Mouse (Mus musculus) embryo, embryonic 11 days (tissue): ENCODE measurements at regions not wholly inside any gene's neighbourhood (a gene's known extent, or its start where the extent isn't known, plus 50 kb on each side); places are given as distances from the start of the nearest gene placed in this dataset.
A peak's percentile ranks its signal among the peaks of the same experiment; 100 is the strongest.

Experiments
- DNase-seq: peaks from one replicate; pipeline ENCODE4 v3.0.0-alpha.2; 2015

DNA sequence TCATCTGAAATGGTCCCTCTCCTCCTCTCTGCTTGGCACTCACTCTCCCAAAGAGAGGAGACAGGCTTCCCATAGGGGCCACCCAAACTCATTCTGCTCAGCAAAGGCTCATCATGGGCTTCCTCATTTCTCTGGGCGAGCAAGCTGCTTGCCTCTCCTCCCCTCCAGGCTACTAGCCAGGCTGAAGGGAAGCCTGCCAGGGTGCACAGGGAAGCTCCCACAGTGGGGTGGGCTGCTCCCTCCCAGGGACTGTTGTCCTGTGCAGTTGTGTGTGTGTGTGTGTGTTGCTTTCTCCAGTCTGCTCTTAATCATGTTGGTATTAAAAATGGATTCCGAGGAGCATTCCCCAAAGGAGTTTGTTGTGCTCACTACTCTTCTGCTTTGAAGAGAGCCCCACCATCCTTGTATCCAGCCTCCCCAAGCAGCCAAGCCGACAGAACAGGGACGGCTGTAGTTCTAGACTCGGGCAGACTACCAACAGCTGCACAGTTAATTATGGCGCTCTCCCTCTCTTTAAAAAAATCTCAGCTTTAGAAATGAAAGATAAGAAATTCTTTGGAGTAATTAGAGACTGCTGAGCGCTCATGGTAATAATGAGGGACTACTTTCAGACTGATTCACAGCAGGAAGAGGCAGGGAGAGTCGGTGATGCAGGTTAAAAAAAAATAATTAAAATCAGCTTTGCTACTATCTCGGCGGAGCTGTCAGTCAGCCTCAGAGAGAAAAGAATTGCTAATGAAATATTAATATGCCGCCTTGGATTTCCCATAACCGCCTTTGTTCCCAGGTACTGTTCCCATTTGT is 417.0 kb downstream of the Cmpk2 start:
- no peak for DNase-seq

DNA sequence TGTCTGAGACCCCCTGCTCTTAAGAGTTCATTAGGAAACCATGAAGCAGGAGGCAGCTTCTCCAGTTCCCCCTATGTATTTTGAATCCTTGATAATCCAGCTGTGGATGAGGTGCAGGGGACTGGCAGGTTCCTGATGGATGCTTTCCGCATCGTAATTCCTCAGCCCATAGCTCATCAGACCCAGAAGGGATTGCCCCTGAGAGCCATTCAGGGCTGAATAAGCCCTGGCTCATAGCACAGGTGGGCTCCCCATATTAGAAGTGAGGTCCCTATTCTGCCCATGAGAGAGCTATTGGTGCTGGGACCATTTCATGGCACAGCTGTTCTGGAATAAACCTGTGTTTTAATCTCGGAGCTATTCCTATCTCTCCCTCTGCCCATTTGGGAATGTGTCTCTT is 416.1 kb downstream of the Cmpk2 start:
- DNase-seq = no peak

DNA sequence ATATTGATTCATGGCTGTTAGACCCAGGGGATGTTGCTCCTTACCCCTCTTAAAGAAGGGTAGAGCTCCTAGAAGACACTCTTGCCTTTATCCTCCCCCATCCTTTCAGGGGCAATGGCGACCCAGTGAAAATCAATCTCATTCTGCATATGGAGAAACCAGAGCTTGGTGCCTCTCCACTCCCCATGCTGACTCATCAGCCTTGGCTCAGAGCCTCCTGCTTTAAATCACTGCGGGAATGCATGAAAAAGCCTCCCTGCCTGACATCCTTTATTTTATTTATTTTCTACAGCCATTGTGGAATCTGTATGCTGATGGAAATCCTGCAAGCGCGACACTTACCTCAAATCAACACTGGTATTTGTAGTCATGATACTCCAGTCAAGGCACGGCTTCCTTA is 415.2 kb downstream of the Cmpk2 start:
- peak; percentile 40 for DNase-seq

DNA sequence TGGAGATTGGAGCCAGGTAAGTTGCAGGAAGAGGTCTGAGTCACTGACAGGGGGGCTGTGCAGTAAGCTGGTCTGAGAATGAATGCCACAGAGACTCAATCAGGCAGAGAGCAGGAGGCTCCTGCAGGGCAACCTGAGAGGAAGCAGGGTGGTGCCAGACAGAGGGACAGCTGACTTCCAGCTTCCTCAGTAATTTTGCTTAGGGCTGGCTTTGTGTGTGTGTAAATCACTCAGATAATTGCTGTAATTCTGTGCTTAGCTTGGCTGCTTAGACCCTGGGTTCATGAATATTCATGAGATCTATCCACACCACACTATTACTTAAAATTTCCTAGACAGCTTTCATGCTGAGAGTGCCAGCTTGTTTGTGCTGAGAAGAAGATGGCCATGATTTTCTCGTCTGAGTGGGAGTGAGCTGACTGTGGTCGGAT is 408.7 kb downstream of the Cmpk2 start:
- peak; percentile 17 for DNase-seq

DNA sequence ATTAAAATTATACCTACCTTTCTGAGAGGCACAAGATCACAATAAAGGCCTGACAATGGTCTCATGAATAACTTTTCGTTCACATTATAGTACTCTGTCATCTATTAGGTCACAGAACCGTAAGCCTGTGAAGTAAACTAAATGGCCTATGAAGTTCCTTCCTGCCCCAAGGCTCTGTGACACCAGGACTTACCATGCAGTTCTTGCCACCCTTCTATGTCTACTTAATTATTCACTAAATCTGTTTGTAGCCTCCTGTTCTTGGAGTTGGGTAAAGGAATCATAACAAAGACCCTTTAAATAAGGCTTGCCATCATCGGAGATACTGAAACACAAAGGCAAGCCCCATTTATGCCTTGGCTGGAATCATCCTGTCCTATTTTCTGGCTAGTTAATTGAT is 408.3 kb downstream of the Cmpk2 start:
- no peak for DNase-seq

DNA sequence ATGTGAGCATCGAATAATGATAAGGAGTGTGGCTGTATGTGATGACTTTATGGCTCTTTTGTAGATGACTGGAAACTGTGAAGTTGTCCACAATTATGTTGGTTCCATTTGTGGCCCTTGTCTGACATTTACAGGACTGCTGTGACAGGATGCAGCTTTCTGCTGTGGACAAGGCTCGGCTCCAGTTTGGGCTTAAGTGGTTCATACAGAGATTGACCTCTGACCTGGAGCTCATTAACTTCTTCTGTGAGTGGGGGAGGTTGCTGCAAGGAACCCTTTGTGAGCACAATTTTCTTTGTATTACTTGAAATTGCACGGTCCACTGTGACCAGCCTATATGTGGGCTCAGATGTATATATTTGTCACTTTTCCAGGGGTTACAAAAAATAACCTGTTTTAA is 403.5 kb downstream of the Cmpk2 start:
- DNase-seq = peak; percentile 80

DNA sequence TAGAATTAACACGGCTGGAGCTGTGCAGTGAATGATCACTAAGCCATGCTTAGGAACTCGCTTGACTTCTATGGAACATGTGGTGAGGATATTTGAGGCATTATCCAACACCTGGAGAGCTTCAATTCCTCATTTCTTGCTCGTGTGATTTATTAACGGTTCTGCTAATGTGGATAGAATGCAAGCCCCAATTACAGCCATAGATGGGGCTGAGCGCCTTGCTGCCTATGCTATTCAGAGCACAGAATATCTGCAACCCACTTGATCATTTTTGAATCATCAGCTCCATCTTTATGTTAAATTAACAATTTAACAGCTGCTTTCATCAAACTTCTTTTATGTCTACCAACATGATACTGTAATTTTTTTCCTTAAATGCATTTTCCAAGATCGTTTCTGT is 398.7 kb downstream of the Cmpk2 start:
- DNase-seq = no peak

DNA sequence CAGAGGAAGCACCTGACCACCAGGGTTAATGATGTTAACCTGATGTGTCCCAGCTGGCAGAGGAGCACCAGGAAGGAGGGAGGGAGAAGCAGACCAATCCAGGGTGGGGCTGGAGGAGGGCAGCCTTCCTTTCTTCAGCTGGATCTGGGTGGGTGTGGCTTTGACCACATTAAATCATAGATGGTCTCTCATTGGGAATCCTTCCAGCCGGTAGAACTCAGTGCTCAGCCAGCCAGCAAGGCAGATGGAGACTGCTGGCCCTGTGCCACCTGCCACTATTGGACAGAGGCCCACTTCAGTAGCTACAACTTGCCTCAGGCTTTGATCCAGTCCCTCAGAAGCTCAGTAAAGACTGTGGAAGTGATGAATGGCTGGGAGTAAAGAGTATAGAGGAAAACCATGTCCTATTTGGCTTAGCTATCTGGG is 386.1 kb downstream of the Cmpk2 start:
- DNase-seq = no peak

DNA sequence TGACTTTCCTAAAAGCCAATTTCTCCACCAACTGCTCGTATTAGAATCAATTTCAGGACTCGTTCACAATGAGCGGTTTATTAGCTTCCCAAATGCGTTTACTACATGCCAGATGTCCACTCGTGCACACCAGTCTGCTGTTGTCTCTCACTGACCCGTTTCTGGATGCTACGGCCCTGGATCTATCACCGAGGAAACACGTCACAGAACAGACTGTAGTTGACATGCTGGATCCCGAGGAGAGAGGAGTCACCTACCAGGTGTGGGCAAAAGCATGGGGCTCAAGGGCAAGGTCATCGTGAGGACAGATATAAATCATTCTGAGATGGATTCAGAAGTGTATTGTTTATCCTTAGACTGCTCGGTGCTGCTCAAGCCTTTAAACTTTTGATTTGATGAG is 375.9 kb downstream of the Cmpk2 start:
- peak; percentile 41 for DNase-seq

DNA sequence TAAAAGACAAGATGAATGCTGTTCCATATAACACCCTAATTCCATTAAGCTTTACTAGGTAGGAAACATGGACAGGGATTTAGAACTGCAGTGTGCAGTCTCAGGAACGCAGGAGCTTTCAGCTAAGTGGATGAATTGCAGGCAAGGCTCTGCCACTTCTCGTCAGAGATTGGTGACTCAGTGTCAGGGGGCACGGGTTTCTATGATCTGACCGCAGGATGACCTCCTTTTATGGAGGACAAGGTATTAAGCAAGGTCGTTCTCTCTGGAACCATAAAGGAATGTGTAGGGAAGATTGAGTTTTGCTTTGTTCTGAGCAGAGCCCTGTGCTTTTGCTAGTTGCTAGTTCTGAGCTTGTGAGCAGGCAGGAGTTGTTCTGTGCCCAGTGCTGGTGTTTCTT is 373.7 kb downstream of the Cmpk2 start:
- DNase-seq = peak; percentile 62

DNA sequence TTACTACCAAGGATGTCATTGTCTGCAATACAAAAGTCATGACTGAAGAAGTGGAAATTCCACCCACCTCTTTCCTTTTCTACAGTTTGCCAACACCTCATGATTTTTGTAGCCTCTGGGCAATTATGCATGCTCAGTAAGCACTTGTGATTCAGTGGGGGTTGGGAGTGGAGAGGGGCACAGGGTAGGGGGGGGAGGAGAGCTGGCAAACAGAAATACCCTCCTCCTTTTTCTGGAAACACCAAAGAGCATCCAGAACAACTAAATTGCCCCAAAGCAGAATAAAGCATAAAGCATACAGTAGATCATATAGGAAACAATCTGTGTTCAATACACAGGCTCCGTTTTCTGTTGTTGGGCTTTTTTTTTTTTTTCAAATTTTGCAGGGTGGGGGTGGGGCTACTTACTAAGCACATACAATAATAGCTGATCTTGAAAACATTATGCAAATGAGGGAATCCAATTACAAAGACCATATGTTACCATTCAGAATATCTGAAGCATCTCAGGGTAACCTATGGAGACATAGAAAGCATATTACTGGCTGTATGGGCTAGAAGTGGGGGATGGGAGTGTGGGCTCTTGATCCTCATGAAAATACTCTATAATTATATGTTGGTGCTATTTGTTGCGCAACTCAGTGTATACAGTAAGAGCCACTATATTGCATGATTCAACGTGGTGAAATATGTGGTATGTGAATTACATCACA is 352.4 kb downstream of the Cmpk2 start:
- DNase-seq = peak; percentile 42

DNA sequence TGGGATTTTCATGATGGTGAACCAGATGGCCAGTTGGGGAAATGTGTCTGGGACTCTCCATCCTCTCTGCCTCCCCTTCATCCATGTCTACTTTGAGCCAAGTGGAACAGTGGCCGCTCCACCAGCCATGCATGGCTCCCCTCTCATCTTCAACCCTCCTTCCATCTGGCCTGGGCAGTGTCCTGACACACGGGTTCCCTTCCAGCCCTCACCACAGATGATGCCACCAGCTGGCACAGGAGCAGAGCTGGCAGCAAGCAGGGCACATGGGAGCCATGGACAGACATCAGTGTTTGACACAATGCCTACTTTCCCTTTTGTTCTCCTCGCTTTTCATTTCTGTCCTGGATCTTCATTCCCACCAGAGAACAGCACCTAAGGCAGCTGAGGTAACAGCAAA is 348.9 kb downstream of the Cmpk2 start:
- no peak for DNase-seq

DNA sequence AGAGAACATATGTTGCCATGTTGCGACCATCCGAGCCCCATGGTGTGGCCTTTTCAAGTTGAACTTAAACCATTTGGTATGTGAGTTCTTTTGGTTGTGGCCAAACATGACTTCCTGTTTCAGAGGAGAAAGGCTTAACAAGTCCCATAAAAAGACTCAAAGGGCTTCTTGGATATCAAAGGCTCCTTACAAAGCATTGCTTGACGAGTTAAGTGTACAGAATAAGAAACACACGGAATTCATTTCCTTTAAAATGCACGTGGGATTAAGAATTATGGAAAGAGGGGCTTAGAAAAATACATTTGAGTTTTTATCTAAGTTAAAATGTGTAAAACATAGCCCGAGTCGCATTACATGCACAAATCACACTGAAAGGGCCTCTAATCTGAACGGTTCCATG is 346.8 kb downstream of the Cmpk2 start:
- DNase-seq = peak; percentile 37

DNA sequence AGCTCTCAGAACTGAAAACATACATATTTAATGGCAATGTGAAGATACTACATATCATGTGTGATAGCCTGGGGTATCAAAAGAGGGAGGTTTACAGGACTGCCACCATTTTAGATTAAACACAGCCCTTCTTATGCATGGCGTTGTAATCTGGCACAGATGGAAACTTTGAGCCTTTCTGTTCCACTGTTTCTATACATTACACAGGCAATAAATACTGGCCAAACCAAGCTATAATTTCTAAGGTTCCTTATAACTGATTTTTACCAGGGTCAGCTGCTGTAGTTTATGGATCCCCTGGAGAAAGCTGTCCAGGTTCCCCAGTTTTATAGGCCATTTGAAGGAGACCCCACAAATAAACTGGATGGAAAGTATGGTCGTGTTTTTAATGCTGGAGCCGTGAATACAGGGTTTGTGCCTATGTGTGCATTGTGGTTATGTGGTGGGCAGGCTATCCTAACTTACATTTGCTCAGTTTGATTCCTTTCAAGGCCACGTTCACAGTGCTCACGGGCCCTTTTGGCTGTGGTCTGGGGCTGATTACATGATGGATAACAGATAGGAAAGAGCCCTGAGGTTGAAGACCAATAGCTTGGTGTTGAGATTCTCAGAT is 341.7 kb downstream of the Cmpk2 start:
- DNase-seq = no peak

DNA sequence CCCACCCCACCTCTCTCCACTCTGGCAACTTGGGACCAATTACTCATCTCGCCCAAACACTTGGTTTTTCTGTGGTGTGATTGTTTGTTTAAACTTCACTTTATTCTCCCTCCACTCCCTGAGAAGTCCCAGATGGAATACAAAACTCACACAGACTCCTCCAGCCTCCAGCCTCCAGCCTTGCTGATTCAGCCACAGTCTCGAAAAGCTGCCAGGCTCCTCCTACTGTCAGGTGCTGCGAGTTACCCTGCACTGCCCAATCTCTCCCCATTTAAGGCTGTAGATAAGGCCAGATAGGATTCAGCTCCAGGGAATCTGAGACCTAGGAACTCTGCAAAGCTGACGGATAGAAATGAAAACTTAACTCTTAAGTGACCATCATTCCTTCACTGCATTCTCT is 340.7 kb downstream of the Cmpk2 start:
- peak; percentile 42 for DNase-seq

DNA sequence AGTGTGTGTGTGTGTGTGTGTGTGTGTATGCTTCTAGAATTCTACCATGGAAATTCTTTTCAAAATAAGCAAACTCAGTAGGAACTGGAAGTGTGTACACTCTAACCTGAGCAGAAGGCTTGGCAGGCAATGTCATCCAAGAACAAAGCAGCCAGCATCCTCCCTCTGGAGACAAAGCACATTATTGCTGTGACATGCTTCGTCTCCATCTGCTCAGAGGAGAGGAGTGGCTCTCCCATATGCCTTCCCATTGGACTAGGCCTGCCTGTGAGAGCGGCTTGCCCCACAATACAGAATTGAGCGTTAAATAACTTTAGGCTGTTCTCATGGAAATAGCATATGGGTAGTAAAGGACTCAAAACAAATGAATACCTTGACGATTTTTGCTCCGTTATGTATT is 333.5 kb downstream of the Cmpk2 start:
- DNase-seq = peak; percentile 34

DNA sequence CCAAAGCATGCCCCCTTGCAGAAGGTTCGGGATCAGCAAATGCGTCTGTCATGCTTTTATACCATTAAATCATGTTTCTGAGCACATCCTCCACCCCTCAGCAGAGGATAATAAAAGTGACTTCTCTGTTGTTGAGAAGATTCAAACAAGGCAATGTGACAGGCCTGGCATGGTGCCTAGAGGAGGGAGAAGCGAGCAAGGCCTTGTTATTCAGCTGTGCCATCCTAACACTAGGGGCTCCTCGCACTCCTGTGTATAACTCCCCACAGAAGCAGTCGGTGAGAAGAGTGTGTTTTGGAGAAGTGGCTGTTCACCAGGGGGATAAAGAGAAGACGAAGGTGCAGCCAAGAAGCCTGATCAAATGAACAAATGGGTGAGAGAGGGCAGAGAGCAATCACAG is 330.3 kb downstream of the Cmpk2 start:
- no peak for DNase-seq

DNA sequence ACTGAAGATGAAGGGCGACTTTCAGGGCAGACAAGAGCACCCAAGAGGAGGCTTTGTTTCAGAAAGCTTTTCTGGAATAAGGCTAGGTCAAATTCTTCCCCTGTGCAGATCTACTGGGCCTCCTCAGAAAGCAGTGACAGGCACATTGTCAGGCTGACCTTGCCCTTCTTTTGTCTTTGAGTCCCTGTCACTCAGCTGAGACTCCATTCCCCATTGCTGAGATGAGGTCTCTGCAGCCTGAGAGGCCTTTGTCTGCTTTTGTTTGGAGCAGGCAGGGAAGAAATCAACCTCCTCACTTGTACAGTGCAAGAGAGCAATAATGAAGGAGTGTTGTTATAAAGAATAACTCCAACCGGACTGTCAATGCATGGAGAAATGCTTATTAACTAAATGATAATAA is 327.4 kb downstream of the Cmpk2 start:
- DNase-seq = peak; percentile 53

DNA sequence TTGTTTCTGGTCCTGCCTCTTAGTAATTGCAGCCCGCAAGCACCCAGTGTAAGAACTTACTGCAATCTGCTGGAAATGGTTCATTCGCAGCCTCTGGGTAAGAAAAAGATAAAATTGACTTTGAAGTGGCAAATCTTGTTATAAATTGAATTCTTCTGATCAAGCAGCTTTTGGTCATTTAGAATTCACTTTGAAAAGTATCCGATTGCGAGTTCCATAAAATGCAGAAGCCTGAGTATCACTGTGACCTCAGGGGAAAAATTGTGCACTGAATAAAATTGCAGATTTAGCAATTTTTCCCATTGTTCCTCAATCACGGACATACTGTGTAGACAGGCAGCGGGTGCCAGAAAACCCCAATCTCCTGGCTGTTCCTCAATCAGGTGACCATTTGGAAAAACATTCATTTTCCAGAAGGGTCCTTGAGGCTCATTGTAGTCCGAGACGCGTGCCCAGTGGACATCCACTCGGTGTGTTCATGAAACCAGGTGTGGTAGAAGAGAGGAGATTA is 320.4 kb downstream of the Cmpk2 start:
- no peak for DNase-seq

DNA sequence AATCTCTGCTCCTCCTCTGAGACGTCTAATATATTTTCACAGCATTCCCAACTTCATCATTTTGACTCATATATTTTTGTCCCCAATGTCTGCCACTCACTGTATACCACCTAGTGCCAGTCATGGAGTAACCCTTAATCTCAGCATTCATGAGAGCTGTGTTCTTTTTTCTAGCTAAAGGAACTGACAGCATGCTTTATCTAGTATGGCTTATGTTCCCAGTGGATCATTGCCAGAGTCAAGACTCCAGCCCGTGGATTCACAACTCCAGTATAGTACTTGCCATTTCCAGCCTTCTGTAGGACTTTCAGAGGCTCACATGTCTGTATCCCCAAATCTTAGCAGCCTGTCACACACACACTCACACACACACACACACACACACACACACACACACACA is 316.5 kb downstream of the Cmpk2 start:
- no peak for DNase-seq

DNA sequence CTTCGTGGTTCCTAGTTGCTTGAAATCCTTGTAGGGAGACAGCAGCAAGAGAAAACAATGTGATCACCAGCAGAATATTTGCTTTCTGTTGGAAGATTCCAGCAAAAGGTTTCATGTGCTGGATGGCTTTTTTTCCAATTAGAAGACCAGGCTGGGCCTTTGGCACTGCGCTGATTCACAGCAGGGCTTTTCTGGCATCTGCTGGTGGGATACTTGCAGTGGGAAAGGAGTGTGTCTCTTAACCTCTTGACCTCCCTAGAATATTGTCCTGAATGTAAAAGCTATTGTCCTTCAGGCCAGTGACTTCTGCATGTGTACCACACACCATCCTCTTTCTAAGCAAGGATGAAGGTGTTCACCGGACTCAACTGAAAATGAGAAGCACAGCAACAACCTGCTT is 315.4 kb downstream of the Cmpk2 start:
- no peak for DNase-seq

DNA sequence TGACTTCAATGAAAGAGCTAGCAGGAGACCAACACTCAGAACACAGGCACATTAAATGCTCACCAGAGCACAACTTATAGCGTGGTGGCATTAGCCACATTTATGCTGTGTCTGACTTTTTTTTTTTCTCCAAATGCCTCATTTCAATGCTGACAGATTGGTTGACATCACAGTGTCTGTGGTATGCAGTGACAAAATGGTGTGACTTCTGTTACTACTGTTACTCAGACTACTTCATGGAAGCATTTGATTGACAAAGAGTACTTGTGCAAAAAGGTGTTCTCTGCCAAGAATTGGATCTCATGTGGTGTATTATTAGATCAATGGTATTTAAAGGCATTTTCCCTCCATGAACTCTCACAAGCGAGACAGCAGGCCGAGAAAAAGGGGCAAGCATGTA is 314.8 kb downstream of the Cmpk2 start:
- DNase-seq = no peak

DNA sequence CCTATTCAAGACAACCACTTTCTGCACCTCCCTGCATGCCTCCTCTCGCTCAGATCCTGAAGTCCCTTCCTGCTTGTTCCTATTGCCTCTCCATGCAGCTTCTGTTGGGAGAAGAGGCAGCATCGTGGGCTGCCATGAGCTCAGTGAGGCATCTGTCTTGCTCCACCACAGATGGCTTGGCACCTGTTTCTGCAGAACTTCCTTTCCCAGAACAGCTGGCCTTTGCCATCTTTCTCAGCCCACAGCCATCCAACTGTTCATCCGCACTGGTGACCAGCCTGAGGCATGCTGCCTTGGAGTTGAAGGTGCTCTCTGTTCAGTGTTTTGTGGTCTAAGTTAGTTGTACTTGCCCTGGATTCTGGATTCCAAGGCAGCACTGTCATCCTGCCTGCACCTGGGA is 312.5 kb downstream of the Cmpk2 start:
- DNase-seq = no peak

DNA sequence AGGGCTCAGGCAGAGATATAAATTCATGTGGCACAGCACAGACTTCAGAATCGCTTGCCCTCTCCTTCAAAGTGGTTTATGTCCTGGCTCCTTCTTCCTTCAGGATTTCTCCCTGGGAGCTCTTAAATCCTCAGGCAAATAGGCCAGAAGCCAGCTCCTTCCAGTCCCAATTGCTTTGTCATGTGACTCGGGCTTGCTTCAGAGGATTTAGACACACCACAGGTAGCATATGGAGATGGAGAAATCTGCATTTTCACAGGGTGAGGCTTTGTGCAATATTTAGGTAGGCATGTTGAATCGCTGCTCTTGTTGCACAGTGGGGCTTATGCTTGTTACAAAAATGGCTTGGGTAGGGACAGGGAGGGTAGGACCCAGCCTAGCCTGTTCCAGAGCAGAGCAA is 309.8 kb downstream of the Cmpk2 start:
- DNase-seq = no peak
